Mouse (Mus musculus) spleen, postnatal 36 days (tissue): ENCODE data around the gene BC034090.

Source experiments
- DNase-seq, 2 experiments: peaks; one replicate each; pipeline ENCODE4 v3.0.0; 2022; ENCODE audit warnings: low spot score in 2 of 2, mixed read lengths in 1 of 2

The BC034090 gene

DNA sequence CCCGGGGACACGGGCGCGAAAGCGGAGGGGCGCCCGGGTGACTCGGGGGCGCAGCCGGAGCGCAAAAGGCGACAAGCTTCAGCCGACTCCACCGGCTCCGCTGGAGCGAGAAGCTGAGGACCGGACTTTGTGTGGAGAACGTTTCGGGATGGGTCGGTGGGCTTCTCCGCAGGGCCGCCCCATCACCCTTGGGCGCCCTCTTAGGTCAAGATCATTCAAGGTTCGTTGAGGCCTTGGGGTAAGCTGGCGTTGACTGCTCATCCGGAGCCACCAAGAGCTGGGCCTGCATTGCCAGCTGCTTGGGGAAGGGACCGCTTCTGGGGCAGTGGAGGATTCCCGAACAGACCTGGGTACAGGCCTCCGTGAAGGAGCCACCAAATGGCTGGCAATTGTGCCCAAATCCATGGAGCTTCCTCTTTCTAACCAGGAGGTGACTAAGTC lies 547 bp upstream of the BC034090 start:
- DNase-seq = no peak

GRCm38 (mm10) chr1:155242488-155242745 lies 1.8 kb downstream of the BC034090 start:
- no peak for DNase-seq

GRCm38 (mm10) chr1:155241701-155242487 lies 2.4 kb downstream of the BC034090 start:
- DNase-seq = no peak

- DNase-seq = no peak
These were observed 4.1 kb downstream of the BC034090 start for GRCm38 (mm10) chr1:155239962-155240717.

GRCm38 (mm10) chr1:155239169-155239568 lies 5.1 kb downstream of the BC034090 start:
- DNase-seq = no peak

- no peak for DNase-seq
These were observed 6.1 kb downstream of the BC034090 start for GRCm38 (mm10) chr1:155238126-155238525.

GRCm38 (mm10) chr1:155237390-155237789 lies 6.9 kb downstream of the BC034090 start:
- DNase-seq = no peak

DNA sequence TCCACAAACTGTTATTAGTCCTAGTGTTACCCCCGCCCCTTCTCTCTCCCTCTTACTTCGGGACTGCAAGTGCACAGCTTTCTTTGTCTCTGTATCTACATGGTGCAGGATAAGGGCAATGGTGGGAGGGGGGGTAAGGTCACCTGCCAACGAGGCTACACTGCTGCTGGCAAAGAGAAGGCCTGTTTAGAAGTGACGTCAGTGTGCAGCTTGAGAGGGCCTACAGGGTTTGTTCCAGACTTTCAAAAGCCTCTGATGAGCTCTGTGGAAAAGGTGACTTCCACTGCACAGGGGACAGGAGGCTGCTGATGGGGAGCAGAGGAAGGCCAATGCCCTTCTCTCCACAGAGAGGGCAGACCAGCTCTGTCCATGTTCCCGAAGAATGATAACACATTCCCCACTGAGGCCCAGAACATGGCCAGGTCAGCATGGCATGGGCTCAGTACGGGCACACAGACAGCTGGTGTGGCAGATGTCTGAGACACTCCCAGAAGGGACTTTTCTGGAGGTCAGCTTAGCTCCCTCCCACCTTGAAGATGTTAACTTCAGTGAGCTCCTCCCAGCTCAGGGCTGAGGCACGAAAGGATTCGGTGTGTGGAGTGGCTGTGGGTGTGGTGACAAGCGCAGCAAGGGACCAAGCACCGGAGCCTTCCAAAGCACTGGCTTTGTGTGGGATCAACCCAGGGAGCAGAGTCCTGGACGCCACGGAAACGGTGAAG lies 7.8 kb downstream of the BC034090 start:
- DNase-seq = no peak

DNA sequence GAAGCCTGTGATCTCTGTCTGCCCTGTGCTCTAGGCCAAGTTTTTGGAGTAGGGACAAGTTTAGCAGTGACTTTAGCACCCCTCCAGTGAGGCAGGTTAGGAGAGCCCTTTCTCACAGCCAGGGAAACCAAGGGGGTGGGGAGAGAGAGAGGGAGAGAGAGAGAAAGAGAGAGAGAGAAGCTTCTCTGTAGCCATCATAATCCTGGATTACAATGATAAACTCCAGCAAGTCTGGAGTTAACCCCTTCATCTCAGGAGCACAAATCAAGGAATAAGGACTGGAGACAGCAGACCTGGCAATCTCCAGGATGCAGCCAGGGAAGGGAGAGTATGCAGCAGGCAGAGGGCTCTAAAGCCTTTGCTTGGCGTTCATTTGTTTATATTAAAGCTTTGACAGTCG lies 8.6 kb downstream of the BC034090 start:
- DNase-seq = no peak

- no peak for DNase-seq
These were observed 10.2 kb downstream of the BC034090 start for GRCm38 (mm10) chr1:155233931-155234607.

- no peak for DNase-seq
These were observed 10.9 kb downstream of the BC034090 start for GRCm38 (mm10) chr1:155233378-155233777.

DNA sequence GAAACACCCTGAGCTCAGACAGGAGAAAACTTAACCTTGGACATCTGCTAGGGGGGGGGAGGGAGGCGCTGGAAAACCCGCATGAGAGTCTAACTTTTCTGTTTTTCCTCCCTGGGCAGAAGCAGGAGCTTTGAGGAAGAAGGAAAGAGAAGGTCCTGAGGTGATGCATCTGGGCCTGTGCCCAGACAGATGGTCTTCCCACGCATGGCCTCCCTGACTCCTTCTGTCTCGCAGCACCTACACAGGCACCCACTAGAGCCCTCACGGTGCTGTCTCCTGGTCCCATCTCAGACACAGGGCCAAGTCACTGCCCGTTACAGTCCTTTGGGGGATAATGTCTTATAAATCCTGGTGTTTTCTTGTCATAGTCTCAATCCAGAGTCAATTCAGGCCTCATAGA lies 11.5 kb downstream of the BC034090 start:
- no peak for DNase-seq

DNA sequence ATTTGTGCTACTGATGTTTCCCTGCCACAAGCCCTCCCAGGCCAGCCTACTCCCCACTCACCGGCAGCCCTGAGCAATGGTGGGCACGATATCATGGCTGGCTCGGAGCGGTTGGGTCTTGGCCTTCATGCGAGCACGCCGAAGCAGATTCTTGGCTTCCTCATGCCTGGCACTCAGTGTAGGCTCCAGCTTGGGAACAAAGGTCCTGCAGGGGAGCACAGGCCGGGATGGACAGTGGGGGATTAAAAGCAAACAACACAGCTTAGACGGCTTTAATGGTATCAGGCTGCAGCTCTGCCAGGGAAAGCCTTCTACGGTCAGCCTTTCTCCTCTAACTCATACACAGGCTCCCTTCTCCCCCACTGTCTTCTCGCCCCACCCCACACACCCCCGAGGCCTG lies 11.9 kb downstream of the BC034090 start:
- no peak for DNase-seq

- DNase-seq = no peak
These were observed 14.5 kb downstream of the BC034090 start for GRCm38 (mm10) chr1:155229464-155230411.

DNA sequence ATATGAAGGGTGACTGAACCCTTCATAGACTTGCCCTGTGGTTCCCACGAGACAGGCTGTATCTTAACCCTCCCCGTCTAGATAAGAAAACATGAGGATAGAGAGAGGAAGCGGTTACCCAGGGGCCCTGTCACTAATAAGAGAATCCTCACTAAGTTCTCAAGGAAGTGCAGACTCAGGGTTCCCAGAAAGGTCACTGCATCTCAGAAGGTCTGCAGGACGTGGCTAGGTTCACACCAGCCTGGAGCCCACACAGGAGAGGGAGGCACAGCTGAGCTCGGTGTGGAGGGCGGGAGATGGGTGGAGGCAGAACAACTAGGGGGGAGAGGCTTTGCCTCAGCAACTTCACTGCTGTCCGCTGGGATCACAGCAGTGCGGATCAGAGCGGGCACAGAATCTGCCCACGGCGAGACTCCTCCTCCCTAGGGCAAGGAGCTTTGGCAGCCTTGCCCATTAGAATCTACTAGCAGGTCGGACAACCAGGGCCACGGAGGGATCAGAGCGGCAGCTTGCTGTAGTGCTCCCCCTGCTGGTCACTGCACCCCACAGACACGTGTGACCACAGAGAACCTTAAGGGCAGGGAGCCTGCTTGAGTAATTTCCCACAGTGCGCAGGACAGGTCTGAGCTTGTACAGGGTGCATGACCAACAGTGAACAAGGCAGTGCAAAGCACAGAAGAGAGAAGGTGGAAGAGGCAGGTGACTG lies 20.2 kb downstream of the BC034090 start:
- peak; percentile 76 to 80 for DNase-seq

DNA sequence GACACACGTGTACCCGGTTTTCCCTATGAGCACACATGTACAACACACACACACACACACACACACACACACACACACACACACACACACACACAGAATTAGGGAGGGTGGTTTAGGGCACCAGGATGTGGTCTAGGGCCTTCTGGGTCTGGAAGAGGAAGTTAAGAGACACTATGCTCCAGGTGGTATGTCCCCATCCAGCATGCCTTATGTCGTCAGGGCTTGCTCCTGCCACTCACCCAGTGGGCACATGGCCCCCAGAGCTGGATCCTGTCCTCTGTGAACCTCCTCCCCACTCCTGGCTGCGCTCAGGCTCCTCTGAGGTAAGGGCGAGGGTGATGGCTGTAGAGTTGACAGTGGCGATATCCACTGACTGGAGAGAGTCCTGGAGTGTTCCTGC lies 21.2 kb downstream of the BC034090 start:
- peak; percentile 39 to 54 for DNase-seq

GRCm38 (mm10) chr1:155222101-155222669 lies 22.1 kb downstream of the BC034090 start:
- DNase-seq = no peak

DNA sequence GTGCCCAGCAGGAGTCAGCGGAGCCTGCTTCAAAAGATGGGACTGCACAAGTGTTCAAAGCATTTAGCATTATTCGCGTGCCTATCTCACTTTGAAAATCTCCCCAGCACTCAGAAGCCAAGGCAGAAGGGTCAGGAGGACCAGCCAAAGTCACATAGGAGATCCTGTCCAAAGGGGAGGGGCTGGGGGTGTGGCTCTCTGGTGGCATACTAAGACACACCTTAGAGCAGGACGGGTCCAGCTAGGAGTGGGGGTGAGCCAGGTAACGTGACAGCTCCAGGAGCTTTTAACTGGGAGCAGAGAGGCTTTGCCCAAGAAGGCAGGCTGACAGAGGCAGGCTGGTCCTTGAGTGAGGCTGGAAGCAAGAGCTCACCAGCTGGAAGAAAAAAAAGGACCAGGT lies 25.3 kb downstream of the BC034090 start:
- no peak for DNase-seq

- peak; percentile 47 to 52 for DNase-seq
These were observed 26.2 kb downstream of the BC034090 start for GRCm38 (mm10) chr1:155217865-155218541.
